Mouse (Mus musculus) spleen, adult 18-20 months (tissue): ENCODE results near the gene Fat1.

Experiments used
- DNase-seq, 2 experiments: peaks; one replicate each; pipeline ENCODE4 v3.0.0; 2022; ENCODE audit warnings: mixed read lengths in 2 of 2

Fat1 gene

DNA sequence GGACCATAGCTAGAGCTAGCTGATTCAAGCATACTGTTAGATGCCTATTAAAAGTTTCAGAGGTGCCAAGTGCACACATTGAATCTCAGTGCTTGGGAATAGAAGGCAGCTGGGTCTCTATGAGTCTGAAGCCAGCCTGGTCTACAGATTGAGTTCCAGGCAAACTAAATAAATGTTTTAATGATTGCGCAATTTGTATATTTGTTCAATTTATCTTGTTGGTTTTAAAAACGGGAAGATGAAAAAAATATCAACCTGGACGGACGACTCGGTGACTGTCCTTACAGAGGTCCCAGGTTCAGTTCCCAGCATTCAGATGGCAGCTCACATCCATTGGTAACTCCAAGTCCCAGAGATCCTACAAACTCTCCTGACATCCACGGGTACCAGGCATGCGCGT, 135.7 kb downstream of the Fat1 start:
- no peak for DNase-seq

GRCm38 (mm10) chr8:45080850-45081249, 145.6 kb downstream of the Fat1 start:
- DNase-seq, result no peak

DNA sequence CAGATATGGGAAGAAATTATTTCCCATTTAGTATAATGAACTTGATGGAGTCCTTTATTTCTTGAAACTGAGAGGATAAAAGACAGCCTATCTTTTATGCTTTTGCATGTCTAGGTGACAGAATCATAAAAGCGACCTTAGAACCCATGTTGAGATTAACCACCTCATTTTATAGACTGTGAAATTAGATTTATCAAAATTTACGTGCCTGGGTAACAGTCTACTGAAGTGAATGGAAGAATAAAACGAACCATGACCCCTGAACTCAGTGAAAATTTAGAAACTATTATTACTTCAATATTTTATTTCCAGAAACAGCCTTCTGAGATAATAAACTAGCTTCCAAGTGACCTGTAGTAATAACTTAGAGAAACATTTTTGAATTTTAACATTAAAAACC, 158.4 kb downstream of the Fat1 start:
- DNase-seq, result no peak
